Mouse (Mus musculus): Measurements from ENCODE around the gene AC134908.4.

Gene AC134908.4

GRCm38 (mm10) chr17:25801029-25801428, 5.6 kb upstream of the AC134908.4 start:
- TF ChIP-seq GATA4 (IDR thresholded peaks at IDR 0.05; ENCODE audit: insufficient replicate concordance, low read length): no peak

- TF ChIP-seq GATA4 (IDR thresholded peaks at IDR 0.05; ENCODE audit: insufficient replicate concordance, low read length): no peak
These were observed 1.5 kb upstream of the AC134908.4 start, which contains the start of gene Metrn for GRCm38 (mm10) chr17:25796951-25797369. Gene Metrn, minus strand, starts transcription at chr17:25797136.

- TF ChIP-seq GATA4 (IDR thresholded peaks at IDR 0.05; ENCODE audit: insufficient replicate concordance, low read length): no peak
These were observed 832 bp upstream of the AC134908.4 start for GRCm38 (mm10) chr17:25796211-25796771.

- TF ChIP-seq GATA4 (IDR thresholded peaks at IDR 0.05; ENCODE audit: insufficient replicate concordance, low read length): no peak
These were observed 461 bp downstream of the AC134908.4 start for GRCm38 (mm10) chr17:25794998-25795397.

GRCm38 (mm10) chr17:25794197-25794596, 1.3 kb downstream of the AC134908.4 start:
- TF ChIP-seq GATA4 (IDR thresholded peaks at IDR 0.05; ENCODE audit: insufficient replicate concordance, low read length): no peak

- TF ChIP-seq GATA4 (IDR thresholded peaks at IDR 0.05; ENCODE audit: insufficient replicate concordance, low read length): no peak
These were observed 2.8 kb downstream of the AC134908.4 start, which contains the start of gene Fam173a for GRCm38 (mm10) chr17:25792615-25793014. Gene Fam173a, minus strand, starts transcription at chr17:25792901.

GRCm38 (mm10) chr17:25791843-25792527, 3.5 kb downstream of the AC134908.4 start:
- no peak for TF ChIP-seq GATA4 (IDR thresholded peaks at IDR 0.05; ENCODE audit: insufficient replicate concordance, low read length)

- no peak for TF ChIP-seq GATA4 (IDR thresholded peaks at IDR 0.05; ENCODE audit: insufficient replicate concordance, low read length)
These were observed 4.1 kb downstream of the AC134908.4 start for GRCm38 (mm10) chr17:25791320-25791842.

- TF ChIP-seq GATA4 (IDR thresholded peaks at IDR 0.05; ENCODE audit: insufficient replicate concordance, low read length): no peak
These were observed 8.5 kb downstream of the AC134908.4 start for GRCm38 (mm10) chr17:25786781-25787504.

- TF ChIP-seq GATA4 (IDR thresholded peaks at IDR 0.05; ENCODE audit: insufficient replicate concordance, low read length): no peak
These were observed 9.2 kb downstream of the AC134908.4 start, which contains the start of gene Ccdc78 for GRCm38 (mm10) chr17:25786280-25786679. Gene Ccdc78, plus strand, starts transcription at chr17:25786580.

GRCm38 (mm10) chr17:25785281-25785745, 10.1 kb downstream of the AC134908.4 start, which contains the start of gene Haghl:
Gene Haghl, minus strand, starts transcription at chr17:25785673.
- TF ChIP-seq GATA4 (IDR thresholded peaks at IDR 0.05; ENCODE audit: insufficient replicate concordance, low read length): no peak

- no peak for TF ChIP-seq GATA4 (IDR thresholded peaks at IDR 0.05; ENCODE audit: insufficient replicate concordance, low read length)
These were observed 11.4 kb downstream of the AC134908.4 start for GRCm38 (mm10) chr17:25783861-25784574.

GRCm38 (mm10) chr17:25783086-25783485, 12.4 kb downstream of the AC134908.4 start:
- no peak for TF ChIP-seq GATA4 (IDR thresholded peaks at IDR 0.05; ENCODE audit: insufficient replicate concordance, low read length)

GRCm38 (mm10) chr17:25781339-25781738, 14.1 kb downstream of the AC134908.4 start:
- no peak for TF ChIP-seq GATA4 (IDR thresholded peaks at IDR 0.05; ENCODE audit: insufficient replicate concordance, low read length)

- TF ChIP-seq GATA4 (IDR thresholded peaks at IDR 0.05; ENCODE audit: insufficient replicate concordance, low read length): no peak
These were observed 17.5 kb downstream of the AC134908.4 start for GRCm38 (mm10) chr17:25777948-25778347.

Data from liver, adult (tissue).